ENCODE assay signal across 10 mouse cellular contexts in genomic region chr7:16042850-16043775, GRCm38 (mm10). TPM values are rescaled to one million over a fixed set of nuclear protein-coding genes. Genes with fewer than 3 reads are reported as not detected.
DNase-seq lines count a peak whose midpoint lies in the region; ATAC-seq and TF ChIP-seq lines count a peak whose summit lies in the region.
"Had no signal": no experiment of that assay in that cellular context is flagged by ENCODE, and none has a peak within 500 bp of the region (broad histone marks: within the 10 kb centered on the region; RNA-seq: fewer than 3 reads in every experiment).

No protein-coding gene starts in this region.

- H3K27me3 ChIP-seq in kidney, postnatal 0 days (ENCODE audit: insufficient read depth, low read length), result no peaks in the 10 kb centered on the region
- H3K27me3 ChIP-seq in limb, embryonic 15.5 days, result no peaks in the 10 kb centered on the region
- H3K27me3 ChIP-seq: CH12.LX; hindbrain, embryonic 15.5 days had no signal

- no peaks in the 10 kb centered on the region for H3K9me3 ChIP-seq in kidney, postnatal 0 days (replicated peaks; ENCODE audit: low read length)
- H3K9me3 ChIP-seq in limb, embryonic 15.5 days, result no peaks in the 10 kb centered on the region
- H3K9me3 ChIP-seq: hindbrain, embryonic 15.5 days had no signal

- 46% methylated on average over 10 of the region's 10 CpGs for WGBS in kidney, postnatal 0 days
- WGBS in limb, embryonic 15.5 days, result 59% methylated on average over 10 of the region's 10 CpGs

- no peak overlapping the region; the same call in 1 of the 2 replicates for H3K4me3 ChIP-seq in kidney, postnatal 0 days (replicated peaks; ENCODE audit: low read depth, low read length)
- H3K4me3 ChIP-seq in limb, embryonic 15.5 days, result no peak overlapping the region; the same call in 1 of the 2 replicates
- H3K4me3 ChIP-seq: hindbrain, embryonic 15.5 days had no signal

- H3K27ac ChIP-seq in kidney, postnatal 0 days, result peak overlapping the region; percentile 32
- peak overlapping the region; percentile 98 for H3K27ac ChIP-seq in limb, embryonic 15.5 days

- peak; percentile 50 for DNase-seq in cerebellum, adult 9-11 months
- DNase-seq in cerebellum, postnatal 10 days, result no peak
- DNase-seq in kidney, postnatal 0 days (ENCODE audit: low spot score), result no peak
- no peak for DNase-seq in kidney, postnatal 14 days
- DNase-seq in brain, adult 2 months (ENCODE audit: low read depth, low spot score), result peak; percentile 60
- DNase-seq in frontal cortex, adult 2 months (ENCODE audit: extremely low spot score in 1 of 2, low spot score in 1 of 2), result no peak

- H3K4me2 ChIP-seq in kidney, postnatal 0 days (ENCODE audit: low read length), result peak overlapping the region; percentile 21; the same call in 1 of the 2 replicates
- H3K4me2 ChIP-seq in limb, embryonic 15.5 days, result no peak overlapping the region

- ATAC-seq in kidney, postnatal 0 days (replicated peaks; ENCODE audit: low FRiP score, low read depth), result no peak
- ATAC-seq in limb, embryonic 15.5 days (ENCODE audit: insufficient number of reproducible peaks, low FRiP score, low TSS enrichment, low read depth), result no peak
- ATAC-seq in megakaryocyte-erythroid progenitor cell, adult 5-6 weeks (replicated peaks; ENCODE audit: low FRiP score, low TSS enrichment, poor library complexity, severe bottlenecking), result no peak

- H3K9ac ChIP-seq in kidney, postnatal 0 days (ENCODE audit: low read depth, low read length), result no peak overlapping the region
- H3K9ac ChIP-seq in limb, embryonic 15.5 days, result no peak overlapping the region

- H3K4me1 ChIP-seq in kidney, postnatal 0 days (replicated peaks; ENCODE audit: insufficient read depth, low read length), result peaks cover 25% of the 10 kb centered on the region
- H3K4me1 ChIP-seq in limb, embryonic 15.5 days, result peaks cover 41% of the 10 kb centered on the region

- TF ChIP-seq CTCF in kidney, postnatal 0 days (IDR thresholded peaks at IDR 0.05; ENCODE audit: low read depth), result peak; percentile 26

- H3K36me3 ChIP-seq in kidney, postnatal 0 days (ENCODE audit: insufficient read depth, low read length), result no peaks in the 10 kb centered on the region
- no peaks in the 10 kb centered on the region for H3K36me3 ChIP-seq in limb, embryonic 15.5 days
- H3K36me3 ChIP-seq: hindbrain, embryonic 15.5 days had no signal

RNA-seq across cellular contexts. Expression of gene Bicra, which starts 4.6 kb away (rescaled TPM):
- 3.2 and 3.3 TPM in 2 replicates for polyA plus RNA-seq in kidney, postnatal 0 days (2015; fragmentation: Nextera tagmentation; extraction: Ambion mirVana)
- 7.2 and 7.5 TPM in 2 replicates for polyA plus RNA-seq in limb, embryonic 15.5 days (2015; fragmentation: Nextera tagmentation; extraction: Ambion mirVana)
- 10.2 and 10.6 TPM in 2 replicates for polyA plus RNA-seq in frontal cortex, adult 2 months (2012; rRNA removed)
- total RNA-seq in megakaryocyte-erythroid progenitor cell, adult 5-6 weeks (2014; fragmentation: Nextera tagmentation), result 12.6 and 21.3 TPM in 2 replicates
- 0.15 and 1.8 TPM in 2 replicates for total RNA-seq in megakaryocyte-erythroid progenitor cell, adult 5-6 weeks (2017)

RNA-seq across cellular contexts. Expression of gene Zfp541, which starts 18.5 kb away (rescaled TPM):
- polyA plus RNA-seq in kidney, postnatal 0 days (2015; fragmentation: Nextera tagmentation; extraction: Ambion mirVana), result 0.05 TPM in 2 replicates
- polyA plus RNA-seq in limb, embryonic 15.5 days (2015; fragmentation: Nextera tagmentation; extraction: Ambion mirVana), result 0.07 TPM in 1 of 2 replicates, not detected in the other
- polyA plus RNA-seq in frontal cortex, adult 2 months (2012; rRNA removed), result 0.40 and 0.42 TPM in 2 replicates
- not detected in 2 replicates for total RNA-seq in megakaryocyte-erythroid progenitor cell, adult 5-6 weeks (2014; fragmentation: Nextera tagmentation)
- total RNA-seq in megakaryocyte-erythroid progenitor cell, adult 5-6 weeks (2017), result not detected in 2 replicates

RNA-seq across cellular contexts. Expression of gene Napa, which starts 55.1 kb away (rescaled TPM):
- 178 and 193 TPM in 2 replicates for polyA plus RNA-seq in kidney, postnatal 0 days (2015; fragmentation: Nextera tagmentation; extraction: Ambion mirVana)
- 238 and 277 TPM in 2 replicates for polyA plus RNA-seq in limb, embryonic 15.5 days (2015; fragmentation: Nextera tagmentation; extraction: Ambion mirVana)
- polyA plus RNA-seq in frontal cortex, adult 2 months (2012; rRNA removed), result 368 and 442 TPM in 2 replicates
- 92.2 and 111 TPM in 2 replicates for total RNA-seq in megakaryocyte-erythroid progenitor cell, adult 5-6 weeks (2014; fragmentation: Nextera tagmentation)
- 41.1 and 49.5 TPM in 2 replicates for total RNA-seq in megakaryocyte-erythroid progenitor cell, adult 5-6 weeks (2017)

Comparison
In these comparisons a context has a peak if more than half of its experiments do, and no peak if none do; other contexts are left out.
1. DNase-seq: peak in cerebellum, adult 9-11 months (single experiment) and brain, adult 2 months (single experiment); none in cerebellum, postnatal 10 days (0 of 2), kidney, postnatal 0 days (single experiment), kidney, postnatal 14 days (single experiment) and frontal cortex, adult 2 months (0 of 2).